Mouse (Mus musculus): ENCODE data around the gene Stambpl1.
A peak's percentile ranks its signal among the peaks of the same experiment; 100 is the strongest.

The Stambpl1 gene

DNA sequence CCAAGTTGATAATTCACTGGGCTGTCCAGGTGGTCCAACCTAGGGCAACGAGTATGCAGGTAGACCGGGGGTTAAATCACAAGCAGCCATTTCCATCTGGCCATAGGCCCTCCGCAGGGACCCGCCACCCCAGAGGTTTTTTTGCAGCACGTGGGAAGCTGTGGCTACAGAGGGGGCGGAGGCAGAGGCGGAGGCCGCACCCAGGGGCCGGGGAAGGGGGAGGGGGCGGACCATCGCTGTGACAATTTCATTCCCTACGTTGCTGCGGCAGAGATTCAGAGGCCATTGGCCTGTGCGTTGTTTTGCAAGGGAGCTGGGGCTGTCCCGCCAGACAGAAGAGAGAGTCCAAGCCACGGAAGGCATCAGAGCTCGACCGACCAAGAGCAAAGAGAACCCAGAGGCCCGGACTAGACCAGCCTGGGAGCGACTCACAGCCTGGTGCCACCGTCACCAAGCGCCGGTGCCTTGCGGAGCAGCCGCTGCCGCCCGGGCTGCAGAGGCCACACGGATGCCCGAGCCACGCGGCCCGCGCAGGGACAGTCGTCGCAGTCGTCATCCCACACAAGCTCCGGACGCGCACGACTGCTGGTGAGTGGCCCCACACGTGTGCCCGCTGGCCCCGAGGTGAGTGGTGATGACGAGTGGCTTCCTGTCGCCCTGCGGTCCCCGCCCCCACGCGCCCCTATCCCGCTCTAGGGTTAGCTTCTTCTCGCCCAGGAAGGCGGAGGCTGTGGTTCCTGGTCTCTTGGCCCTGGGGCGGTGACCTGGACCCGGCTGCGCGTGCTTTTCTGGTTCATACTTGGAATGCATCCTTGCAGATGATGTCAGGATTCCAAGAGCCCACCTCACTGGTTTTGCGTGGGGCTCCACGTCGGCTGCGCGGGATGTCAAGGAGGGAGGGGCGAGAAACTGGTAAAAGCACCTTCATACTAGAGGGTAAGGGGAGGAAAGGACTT is at the start of gene Stambpl1:
Gene Stambpl1, plus strand, starts transcription at position 222 of the 956 bp plus-strand sequence.
- DNase-seq (ENCODE audit: low spot score in 2 of 2), result peak in 1 of 2 experiments; percentile 69

DNA sequence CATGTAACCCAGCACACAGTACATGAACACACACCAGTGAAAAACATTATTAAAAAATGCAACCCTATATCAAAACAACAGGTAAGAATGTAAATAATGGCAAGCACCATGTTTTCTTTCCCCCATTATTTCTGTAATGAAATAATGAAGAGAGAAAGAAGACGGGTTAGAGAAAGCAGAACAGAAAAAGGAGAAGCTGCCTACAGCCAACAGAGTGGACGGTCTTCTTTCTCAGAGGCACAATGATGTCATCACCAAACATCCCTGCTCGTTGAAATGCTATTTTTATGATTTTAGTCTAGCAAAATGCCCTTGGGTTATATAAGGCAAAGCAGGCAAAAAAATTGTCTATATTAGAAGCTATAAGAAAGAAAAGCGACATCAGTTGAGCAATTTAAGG is 43.6 kb upstream of the Stambpl1 start:
- no peak for DNase-seq (ENCODE audit: low spot score in 2 of 2)

DNA sequence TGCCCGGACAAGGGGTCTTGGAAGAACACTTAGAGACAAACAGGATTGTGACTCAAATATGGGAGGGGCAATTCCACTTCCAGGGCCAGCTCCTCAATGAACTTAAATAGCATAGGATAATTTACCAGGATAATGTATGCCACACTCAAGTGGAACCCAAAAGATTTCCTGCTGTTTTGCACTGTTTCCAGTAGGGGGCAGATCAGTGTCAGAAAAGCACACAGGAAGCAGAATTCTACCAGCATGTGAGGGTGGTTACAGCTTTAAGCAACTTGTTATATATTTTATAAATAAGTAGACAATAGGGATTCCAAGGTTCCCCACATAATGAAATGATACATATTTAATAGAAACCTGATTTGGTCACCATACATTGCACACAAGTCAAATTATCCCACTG is 40.1 kb upstream of the Stambpl1 start:
- DNase-seq (ENCODE audit: low spot score in 2 of 2), result peak in 1 of 2 experiments; percentile 11

DNA sequence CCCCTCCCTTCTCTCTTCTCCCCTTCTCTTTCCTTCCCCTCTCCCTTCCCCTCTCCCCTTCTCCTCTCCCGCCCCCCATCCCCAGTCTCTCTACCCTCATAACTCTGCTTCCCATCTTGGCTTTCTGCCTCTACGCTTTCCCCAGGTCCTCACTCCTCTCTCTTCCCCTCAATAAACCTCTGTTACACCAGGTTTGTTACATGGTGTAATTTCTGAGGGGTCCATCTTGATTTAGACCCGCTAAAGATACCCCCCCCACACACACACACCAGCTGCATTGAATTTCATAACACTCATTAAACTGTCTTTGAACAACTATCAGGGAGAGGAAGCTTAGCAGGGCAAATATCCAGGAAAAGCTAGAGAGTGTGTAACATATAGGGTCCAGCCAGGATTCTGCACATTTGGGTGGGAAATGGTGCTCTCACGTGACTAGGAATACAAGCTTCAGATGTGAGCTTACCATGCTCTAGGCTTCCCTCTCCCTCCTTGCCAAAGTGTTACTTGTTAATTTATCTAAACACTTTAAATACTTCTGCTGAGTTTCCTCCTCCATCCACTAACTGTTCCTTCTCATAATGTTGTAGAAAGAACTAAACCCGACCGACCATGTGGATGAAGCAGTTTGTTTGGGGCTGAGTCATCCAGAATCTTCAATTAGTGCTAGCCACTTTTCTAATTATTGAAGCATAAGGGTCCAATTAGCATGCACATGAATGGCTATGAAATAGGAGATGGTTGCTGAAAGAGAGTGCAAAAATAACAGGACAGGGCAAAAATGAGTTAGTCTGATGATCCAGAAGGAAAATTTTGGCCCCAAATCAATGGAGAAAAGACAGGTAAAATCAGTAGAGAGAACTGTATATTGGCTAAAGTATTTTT is 38.5 kb upstream of the Stambpl1 start:
- no peak for DNase-seq (ENCODE audit: low spot score in 2 of 2)

DNA sequence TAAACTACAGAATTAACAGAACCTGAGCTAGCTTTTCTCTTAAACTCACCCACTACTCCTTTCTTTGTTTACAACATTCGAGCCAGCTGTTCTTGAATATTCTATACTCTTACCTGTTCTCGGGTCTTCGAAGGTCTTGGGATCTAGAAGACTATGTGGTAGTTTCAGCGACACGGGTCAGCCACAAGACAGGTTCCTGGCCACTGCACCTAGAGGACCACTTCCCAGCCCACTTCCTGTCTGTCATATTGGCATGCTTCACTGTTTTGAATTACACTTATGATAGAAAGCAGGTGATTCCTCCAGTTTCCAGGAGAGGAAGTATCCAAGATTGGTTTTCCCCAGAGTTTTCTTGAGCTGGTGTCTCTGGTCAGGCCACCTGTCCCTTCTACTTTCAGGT is 29.3 kb upstream of the Stambpl1 start:
- DNase-seq (ENCODE audit: low spot score in 2 of 2), result no peak

DNA sequence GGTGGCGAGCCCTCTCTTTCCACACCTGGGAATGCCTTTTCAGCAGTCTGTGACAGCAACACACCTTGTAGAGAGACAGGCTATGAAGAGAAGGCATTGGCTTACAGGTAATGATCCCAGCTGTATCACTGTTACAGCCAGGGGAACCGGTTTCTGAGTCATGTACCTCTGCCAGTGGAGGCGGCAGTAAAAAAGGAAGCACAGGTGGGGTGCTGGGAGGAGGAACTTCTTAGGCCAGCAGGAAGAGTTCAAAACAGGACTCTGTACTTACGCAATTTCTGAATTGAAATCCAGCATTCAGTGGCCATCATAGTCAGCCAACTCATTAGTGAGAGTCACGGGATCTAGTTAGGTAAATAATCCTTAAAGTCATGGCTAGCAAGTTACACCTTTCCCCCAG is 26.1 kb upstream of the Stambpl1 start, which contains the start of gene Ankrd22:
Gene Ankrd22, minus strand, starts transcription at position 163 of the 400 bp plus-strand sequence.
- no peak for DNase-seq (ENCODE audit: low spot score in 2 of 2)

DNA sequence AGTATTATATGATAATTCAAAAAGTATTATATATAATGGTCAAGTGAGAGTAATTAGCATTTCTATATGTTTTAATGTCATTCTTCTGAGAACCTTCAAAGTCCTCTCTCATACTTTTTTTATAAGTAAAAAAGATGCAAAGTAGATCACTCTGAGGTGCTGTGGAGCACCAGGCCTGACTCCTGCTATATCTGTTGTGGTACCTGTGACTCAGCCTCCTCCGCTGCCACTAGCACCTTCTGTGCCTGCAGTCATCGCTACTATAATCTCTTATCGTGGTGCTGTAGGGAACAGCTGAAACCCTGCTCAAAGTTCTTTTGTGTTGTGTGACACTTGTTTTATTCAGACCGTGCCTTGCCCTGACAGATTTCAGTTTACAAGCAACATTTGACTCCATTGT is 25.6 kb upstream of the Stambpl1 start:
- no peak for DNase-seq (ENCODE audit: low spot score in 2 of 2)

DNA sequence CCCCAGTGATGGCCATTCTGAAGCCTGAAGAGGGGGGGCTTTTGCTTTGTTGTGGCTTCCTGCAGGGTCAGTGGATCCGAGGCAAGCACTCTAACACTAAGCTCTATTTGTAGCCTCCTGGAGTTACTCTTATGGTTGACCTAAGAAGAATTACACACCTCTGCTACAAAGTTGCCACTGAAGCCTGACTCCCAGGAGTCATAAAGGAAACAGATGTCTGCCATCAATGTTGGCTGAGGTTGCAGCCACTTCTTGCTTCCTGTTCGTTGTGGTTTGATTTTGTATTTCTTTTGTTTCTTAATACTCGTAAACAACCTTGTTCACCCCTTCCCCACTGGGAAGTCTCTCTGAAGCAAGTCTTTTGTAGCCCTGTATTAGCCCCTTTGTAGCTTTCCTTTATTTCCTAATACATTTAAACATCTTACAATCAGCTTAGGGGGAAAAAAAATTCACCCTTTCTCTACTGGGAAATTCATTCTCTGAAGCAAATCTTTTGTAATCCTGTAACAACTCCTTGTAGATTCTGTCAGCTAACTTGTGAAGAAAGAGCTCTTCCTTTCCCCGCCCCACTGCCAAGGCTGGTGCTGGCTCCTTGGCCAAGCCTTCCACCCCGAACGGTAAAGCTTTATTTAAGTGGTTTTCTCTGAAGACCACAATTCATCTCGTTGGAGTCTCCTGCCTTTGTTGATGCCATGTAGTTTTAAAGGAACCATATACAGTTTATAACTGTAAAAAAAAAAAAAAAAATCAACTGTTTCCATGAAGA is 23.9 kb upstream of the Stambpl1 start:
- DNase-seq (ENCODE audit: low spot score in 2 of 2), result no peak

DNA sequence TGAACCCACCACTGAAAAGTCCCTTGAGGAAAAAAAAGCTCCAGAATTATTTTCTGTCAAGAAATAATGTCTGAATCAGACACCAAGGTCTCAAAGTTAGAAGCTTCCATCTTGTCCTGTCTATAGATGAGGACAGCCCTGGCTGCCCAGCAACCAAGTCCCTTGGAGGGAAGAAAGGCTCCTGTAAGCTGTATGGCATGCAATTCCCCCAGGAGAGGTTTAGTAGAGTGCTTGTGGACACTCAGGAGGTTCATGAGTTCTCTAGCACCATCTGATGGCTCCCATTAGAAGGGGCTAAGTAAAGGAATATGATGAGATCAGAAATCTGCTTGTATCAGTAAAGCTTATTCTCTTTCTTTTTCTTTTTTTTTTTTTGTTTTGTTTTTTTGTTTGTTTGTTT is 22.9 kb upstream of the Stambpl1 start:
- DNase-seq (ENCODE audit: low spot score in 2 of 2), result no peak

DNA sequence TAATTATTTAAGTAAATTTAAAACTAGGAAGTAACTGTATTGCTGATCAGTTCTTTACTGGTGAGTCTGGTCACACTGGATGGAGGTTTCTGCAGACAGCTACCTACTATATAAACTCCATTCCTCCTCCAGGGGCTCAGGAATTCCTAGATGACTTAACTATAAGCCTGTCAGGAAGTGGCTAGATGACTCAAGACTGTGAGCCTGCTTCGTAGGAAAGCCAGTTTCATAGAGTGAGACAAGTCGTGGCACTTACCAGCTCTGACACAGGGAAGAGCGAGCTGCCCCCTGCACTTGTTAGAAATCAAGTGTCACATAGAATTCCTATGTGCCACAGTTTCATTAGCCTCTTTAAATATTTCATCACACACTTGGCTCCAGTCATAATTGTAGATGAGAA is 20.9 kb upstream of the Stambpl1 start:
- no peak for DNase-seq (ENCODE audit: low spot score in 2 of 2)

DNA sequence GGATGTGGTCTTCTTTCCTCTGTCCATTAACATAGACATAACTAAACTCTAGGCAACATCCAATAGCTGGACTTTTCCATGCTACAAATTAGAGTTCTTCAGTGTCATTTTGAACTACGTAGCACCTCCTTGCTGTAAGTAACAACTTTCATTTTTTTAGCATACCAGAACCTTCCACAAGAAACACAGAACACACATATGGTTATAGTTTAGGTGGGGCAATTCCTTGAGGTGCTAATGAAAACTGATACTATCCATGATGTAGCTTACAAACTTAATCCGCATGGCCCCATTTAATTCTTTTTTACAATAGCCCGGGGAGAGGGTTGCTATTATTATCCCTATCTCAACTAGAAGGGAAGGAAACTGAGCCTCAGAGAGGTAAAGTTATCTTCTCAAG is 18.0 kb upstream of the Stambpl1 start:
- no peak for DNase-seq (ENCODE audit: low spot score in 2 of 2)

DNA sequence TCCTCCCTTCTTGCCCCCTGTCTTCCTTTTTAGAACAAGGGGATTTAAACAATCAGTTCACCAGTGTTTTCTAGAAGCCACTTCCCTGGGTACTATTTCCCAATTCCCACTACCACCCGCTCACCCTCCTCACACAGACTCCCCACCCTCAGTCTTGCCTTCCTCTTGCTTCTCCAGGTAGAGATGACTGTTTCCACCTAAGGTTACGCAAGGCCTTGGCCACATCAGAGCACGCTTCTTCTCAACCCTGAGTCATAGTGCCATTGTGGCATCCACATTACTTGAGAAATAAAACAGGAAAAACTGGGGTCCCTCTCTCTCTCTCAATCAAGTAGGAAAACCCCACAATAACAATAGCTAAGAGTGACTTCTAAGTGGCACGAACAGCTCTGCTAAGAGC is 12.9 kb upstream of the Stambpl1 start:
- no peak for DNase-seq (ENCODE audit: low spot score in 2 of 2)

DNA sequence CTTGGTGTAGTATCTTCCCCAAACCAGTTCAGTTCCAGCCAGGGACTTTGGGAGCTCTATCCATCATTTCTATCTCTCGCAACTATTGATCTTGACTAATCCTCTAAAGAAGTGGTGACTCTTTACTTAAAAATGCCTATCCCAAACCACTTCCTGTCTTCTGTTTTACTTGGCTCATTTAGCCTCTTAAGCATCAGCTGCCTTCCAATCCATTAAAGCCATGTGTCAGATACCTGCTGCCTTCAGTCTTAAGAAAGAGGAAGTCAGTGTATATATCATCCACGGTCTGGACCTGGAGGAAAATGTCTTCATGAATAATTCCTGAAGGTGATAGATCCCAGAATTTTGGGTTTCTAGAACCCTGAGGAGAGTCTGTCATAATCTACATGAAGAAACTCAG is 11.7 kb upstream of the Stambpl1 start:
- DNase-seq (ENCODE audit: low spot score in 2 of 2), result no peak

DNA sequence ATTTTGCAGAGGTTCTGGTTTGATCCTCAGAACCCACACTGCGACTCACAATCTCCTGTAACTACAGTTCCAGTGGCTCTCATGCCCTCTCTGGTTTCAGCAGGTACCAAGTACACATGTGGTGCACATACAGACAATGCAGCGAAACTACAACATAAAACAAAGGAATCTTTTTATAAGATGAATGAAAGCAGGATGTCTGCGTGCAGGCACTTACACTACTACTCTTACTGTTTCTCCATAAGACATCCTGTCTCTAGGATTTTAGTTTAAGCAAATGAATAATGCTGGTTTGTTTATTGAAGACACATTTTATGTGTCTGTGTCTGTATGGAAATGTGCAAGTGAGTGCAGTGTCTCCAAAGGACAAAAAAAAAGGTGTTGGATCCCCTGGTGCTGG is 10.8 kb upstream of the Stambpl1 start:
- no peak for DNase-seq (ENCODE audit: low spot score in 2 of 2)

DNA sequence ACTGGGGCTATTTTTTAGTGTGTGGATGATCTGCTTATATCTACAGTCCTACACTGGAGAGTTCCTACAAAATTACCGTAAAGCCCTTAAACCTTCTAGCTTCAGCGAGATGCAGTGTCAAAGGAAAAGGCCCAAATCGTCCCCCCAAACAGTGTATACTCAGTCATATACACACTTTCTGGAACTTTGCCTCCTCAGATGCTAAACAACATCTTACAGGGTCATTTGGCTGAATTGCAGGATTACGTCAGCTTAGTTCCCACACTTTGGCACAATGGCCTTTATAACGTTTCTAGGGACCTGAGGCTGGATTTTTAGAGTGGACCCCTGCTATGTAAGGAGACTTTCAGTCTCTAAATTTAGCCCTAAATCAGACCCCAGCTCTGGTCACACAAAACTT is 9.5 kb upstream of the Stambpl1 start:
- no peak for DNase-seq (ENCODE audit: low spot score in 2 of 2)

DNA sequence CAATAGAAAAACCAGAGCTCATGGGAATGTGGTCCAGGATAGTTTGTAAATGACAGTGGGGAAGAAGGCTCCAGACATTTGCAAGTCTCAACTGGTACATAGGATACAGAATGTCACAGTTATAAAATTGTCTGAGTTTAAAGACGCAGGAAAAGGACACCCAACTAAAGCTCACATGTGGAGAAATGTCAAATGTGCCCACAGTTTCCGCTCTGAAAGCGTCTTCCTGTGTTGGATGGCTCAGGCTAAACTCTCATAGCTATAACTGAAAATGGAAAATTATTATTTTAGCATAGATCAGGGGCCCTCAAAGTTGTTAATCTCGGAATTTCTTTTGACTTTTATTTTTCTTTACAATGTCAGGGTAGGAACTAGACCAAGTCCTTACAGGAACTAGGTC is 5.2 kb upstream of the Stambpl1 start:
- no peak for DNase-seq (ENCODE audit: low spot score in 2 of 2)

DNA sequence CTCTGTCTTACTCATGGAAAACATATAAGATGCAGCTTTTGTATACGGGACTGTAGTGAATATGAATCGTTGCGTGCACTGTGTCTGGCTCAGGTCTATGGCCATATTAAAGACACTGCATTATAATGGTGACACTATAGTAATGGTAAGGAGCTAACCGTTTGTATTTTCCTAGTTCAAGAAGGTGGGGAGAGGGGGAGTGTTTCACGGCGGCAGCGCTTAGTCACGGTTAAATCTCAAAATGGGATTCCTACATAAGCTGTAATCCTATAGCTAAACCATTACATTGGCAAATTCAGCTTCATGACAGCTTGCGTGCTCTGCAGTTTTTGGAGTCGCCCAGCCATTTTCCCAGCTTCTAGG is 403 bp upstream of the Stambpl1 start:
- no peak for DNase-seq (ENCODE audit: low spot score in 2 of 2)

DNA sequence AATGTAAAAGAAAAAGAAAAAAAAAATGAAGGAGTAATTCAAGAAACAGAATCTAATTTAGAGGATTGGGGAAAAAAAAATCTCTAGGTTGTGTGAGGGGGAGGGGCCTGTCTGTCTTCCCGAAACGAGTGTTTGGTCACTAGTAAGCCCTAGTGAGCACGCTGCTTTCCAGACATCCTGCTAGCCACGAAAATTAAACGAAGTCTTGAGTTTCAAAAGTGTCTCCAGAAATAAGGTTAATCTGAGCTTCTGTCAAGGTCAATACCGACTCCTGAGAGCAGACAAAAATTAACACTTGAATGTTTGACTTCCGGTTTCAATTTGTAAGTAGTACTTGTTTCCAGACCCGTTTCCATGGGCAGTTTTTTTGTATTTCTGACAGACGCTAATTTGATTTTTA is 1.1 kb downstream of the Stambpl1 start:
- DNase-seq (ENCODE audit: low spot score in 2 of 2), result peak in 1 of 2 experiments; percentile 41

DNA sequence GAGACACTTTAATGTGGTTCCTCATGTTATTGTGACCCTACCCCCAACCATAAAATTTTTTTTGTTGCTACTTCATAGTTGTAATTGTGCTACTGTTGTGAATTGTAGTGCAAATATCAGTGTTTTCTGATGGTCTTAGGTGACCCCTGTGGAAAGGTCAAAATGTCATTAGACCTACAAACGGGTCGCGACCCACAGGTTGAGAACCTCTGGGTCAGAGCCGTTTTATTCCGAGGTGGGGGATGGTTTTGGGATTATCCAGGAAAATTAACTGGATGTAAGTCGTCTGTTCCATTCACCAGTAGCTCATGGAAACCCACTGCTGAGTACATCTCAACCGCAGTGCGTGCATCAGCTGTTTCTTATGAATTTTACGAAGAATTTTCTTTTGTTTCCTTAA is 1.7 kb downstream of the Stambpl1 start:
- no peak for DNase-seq (ENCODE audit: low spot score in 2 of 2)

DNA sequence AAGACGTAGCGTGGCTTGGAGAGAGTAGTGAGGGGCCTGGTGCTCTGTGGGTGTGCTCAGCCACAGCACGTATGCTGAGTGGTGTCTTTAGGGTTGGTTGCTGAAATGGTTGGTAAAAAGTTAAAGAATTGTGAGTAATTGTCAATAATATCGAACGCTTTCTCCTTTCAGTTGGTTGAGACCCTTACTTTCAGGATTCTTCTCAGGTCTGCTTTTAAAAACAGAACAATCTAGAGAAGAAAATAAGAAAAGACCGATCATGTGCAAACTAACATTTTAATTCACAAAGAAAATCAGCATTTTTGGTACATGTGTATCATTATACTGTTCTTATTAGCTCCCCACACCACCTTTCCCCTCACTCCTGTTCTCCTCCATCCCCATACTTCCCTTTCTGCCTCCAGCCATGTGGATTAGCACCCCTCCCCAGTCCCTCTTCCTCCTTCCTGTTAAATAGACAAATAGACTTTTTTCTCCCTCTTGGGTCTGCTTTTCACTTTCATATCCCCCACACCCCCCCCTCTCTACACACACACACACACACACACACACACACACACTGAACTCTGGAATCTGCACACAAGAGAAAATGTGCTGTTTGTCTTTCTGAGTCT is 2.2 kb downstream of the Stambpl1 start:
- DNase-seq (ENCODE audit: low spot score in 2 of 2), result no peak

DNA sequence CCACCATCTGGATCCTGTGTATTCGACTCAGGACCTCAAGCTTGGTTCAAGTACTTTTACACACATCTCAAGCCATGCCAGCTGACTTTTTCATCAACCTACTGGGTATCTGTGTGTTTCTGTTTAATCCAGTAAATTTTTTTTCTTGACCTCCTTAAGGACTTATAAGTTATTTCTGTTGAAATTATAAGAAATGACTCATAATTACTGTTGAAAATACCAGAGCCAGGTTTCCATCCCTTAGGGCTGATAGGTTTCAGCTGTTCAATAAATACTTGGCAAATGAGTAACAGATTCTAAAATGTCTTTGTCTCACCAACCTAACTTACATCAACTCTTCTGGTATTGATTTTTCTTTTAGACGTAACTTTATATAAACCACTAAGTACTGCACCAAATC is 3.0 kb downstream of the Stambpl1 start:
- DNase-seq (ENCODE audit: low spot score in 2 of 2), result no peak
